Mouse (Mus musculus) cerebellum, adult 11 months (tissue): Measurements from ENCODE around the gene Ctbs.
A peak's percentile ranks its signal among the peaks of the same experiment; 100 is the strongest.

Experiments
- DNase-seq: peaks from one replicate; pipeline ENCODE4 v3.0.0; 2022

Gene Ctbs

DNA sequence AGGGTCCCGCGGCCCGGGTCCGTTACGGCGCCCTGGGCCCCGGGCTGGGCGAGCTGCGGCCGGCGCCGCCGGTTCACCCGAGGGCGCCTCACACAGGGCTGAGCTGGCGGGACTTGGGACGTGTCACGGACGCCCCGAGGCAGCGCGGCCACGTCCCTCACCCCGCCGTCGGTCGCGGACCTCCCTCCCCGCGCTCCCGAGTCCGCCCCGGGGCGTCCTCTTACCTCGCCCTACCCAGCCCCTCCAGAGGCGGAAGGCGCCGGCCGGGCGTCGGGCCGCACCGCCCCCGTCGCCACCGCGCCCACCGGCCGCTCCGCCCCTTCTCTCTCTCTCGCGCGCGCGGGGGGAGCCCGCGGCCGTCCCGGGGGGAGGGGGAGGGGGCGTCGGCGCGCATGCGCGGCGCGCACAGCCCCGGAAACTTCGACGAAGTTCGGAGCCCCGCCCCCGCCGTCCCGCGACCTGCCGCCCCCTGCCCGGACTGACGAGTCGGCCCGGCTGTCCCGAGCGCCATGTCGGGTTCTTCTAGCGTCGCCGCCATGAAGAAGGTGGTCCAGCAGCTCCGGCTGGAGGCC, 49.9 kb downstream of the Ctbs start, which contains the start of the genes Spata1 and Gng5:
Gene Spata1, minus strand, starts transcription at position 323 of the 572 bp plus-strand sequence.
Gene Gng5, plus strand, starts transcription at position 377 of the 572 bp plus-strand sequence.
- peak; percentile 16 for DNase-seq

DNA sequence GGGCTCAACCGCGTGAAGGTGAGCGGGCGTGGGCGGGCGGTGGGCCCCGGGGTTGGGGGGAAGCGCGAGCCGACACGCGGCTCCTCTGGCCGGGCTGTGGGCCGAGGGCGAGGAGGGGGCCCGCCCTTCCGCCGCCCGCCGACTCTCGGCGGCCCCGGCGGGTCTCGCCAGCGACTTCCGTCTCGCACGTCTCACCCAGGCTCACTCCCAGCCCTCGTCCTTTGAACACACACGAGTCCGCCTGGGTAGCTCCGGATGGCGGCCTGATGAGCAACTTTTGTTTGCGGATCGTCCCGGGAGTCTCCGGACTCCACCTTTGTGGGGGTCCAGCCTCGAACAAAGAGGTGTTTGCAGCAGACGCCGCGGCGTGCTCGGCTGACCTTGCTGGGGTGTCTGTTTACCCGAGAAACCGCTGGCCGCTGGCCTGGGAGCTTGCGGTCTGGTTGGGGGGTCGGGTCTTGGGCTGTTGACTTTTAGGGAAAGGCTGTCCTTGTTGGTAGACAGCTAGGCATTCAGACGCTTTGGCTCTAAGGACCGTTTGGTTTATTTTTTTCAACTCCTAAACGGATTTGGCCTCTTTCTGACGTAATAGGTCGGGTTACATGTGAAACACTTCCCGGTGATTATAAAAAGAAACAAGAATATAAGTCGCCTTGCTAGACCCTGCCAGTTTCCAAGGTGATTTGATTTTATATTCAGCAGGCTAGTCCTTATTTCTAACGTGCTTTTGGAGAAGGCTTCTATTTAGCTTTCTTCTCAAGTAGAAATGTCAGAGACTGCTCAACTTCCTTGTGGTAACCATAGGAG, 50.6 kb downstream of the Ctbs start:
- peak; percentile 12 for DNase-seq

DNA sequence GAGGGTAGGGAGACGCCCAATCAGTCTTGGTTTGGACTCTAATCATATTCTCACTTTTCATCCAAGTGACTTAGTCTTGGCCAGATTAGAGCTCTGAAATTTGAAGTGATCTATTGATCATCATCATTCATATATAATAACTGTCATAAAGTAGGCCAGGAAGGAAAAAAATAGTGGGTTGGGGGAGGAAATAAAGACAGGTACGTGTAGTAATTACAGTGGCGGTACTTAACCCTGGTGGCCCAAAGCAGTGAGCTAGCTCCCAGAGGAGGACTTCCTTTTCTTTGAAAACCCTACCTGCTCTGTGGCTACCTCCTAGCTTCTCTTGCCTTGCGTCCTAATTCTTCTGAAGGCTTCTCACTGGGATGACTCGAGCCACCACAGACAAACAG, 51.2 kb downstream of the Ctbs start:
- no peak for DNase-seq

DNA sequence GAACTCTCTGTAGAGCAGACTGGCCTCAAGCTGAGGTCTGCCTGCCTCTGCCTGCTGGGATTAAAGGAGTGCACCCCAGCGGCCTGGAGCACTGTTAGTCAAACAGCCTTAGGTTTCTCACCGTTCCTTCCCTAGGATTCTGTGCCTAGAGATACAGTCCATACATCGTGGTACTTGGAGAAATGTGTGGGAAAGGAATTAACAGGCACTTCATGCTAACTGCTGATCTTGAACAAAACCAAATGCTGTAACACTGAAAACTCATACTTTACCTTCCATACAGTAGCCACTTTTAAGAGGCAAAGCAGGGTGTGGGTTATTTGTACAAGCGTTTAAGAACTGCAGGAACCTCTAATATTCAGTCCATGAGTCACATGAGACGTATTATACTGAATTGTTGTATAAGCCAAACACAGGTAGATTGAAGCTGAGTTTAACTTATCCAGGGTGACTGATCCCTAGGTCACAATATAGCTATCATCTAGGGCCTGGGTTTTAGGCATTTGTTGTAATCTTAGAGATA, 52.1 kb downstream of the Ctbs start:
- DNase-seq = no peak

DNA sequence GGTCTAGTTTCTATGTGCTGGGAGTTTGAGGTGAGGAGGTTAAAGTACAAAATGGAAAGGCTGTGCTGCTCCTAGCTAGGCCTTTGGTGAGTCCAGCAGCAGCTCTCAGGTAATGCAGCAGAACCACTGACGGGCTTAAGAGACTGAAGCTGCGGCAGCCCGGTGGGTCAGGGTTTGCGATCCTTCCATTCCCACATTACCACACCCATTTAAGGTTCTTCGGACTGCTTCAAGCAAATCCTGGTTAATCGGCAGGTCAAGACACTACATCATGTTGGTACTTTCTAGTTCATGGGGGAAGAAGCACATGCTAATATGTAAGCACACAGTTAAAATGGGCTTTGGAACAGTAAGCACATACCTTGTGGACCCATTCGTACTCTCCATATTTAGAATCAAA, 57.1 kb downstream of the Ctbs start:
- DNase-seq = no peak
